Mouse (Mus musculus) kidney, postnatal 4 days (tissue): Measurements from ENCODE around the gene Slc1a3.

Source experiments
- DNase-seq, 2 experiments: peaks; one replicate each; pipeline ENCODE4 v3.0.0; 2021; ENCODE audit warnings: mixed read lengths in 2 of 2

Gene Slc1a3

DNA sequence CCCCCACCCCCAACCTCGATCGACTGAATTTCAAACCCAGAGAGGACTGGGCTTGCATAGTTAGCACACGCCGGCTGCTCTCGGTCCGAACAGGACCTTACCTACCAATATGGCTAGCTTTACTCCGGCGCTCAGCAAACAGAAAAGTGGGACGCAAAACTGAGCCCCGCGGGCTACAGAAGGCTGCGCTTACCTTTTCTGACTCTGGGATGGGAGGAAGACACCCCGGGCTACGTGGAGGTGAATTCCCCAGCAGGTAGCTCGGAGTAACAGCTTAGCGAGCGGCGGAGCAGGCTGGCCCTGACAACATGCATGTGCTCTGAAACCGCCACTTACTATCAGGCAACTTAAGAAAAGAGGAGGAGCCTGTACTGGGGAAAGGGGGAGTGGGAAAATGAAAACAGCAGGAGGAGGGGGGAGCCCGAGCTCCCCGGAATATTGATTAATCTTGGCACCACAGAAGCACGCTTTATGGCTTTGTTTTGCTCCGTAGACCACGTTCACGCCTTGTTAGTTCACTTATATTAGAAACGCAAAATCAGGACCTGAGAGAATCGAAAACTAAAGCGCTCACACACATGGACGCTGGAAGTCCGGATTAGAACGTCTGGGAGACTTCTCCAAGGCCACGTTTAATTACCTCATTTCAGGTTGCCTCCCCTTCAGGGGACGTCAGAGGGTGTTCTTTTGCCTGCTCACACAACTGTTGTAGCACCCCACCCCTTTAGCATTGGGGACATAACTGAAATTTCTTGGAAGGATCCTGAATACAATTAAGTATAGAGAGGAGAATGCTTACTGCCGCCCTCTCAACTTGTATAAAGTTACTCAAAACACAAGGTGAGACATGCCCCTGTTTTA lies at the start of gene Slc1a3:
TSS of gene Slc1a3 (minus strand) at position 619 of the 861 bp plus-strand sequence.
- peak; percentile 37 to 64 for DNase-seq

DNA sequence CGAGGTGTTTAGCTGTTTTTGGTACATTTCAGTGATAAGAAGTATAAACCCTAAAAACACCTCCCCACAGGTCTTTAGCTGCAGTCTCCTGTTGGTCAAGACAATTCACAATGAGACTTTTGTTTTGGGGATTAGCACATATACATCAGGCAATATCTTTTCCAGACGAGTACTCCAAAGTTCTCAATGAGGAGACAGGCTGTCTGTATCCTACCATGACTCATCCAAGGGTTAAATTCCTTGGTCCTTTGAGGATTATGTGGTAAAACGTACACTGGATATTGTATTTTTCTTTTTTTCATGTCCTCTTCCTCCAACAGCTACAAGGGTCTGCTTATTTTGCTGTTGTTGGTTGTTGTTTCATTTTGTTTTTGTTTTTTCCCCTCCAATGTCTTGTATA lies 48.5 kb upstream of the Slc1a3 start:
- DNase-seq, result no peak

DNA sequence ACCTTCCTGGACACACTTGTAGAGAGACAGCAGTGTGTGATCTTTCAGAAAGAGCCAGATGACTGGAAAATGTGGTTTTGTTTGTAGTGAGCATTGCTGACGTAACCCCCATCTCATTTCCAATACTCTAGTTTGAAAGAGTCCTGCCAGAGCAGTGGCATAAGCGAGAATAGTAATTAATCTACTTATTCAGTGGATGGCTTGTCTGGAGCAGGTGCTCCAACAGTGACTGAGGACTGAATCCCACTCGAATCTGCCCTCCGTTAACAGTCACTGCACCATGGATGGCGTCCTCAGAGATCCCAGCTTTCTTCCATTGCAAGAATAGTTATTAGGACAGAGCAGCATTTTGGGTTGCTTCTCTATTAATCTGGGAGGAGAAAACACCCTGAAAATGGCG lies 45.9 kb upstream of the Slc1a3 start:
- no peak for DNase-seq

GRCm38 (mm10) chr15:8749762-8750161 lies 39.2 kb upstream of the Slc1a3 start:
- no peak for DNase-seq

DNA sequence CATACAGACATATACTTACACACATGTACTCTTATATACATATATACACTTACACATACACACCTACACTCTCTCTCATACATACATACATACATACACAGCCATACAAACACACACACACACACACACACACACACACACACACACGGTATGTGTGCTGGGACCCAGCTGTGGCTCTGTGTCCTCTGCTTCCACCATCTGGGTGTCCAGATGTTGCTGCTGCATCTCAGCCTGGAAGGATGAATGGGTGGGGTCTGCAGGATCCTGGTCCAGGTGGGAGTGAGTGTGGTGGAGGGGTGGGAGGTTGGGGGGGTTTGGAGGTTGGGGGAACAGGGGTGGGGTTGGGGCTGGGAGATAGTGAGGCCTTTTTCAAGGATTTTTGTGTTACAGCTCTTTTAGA lies 38.2 kb upstream of the Slc1a3 start:
- DNase-seq, result no peak

GRCm38 (mm10) chr15:8741593-8741992 lies 31.0 kb upstream of the Slc1a3 start:
- no peak for DNase-seq

- no peak for DNase-seq
Measured at GRCm38 (mm10) chr15:8740724-8741123, 30.2 kb upstream of the Slc1a3 start.

DNA sequence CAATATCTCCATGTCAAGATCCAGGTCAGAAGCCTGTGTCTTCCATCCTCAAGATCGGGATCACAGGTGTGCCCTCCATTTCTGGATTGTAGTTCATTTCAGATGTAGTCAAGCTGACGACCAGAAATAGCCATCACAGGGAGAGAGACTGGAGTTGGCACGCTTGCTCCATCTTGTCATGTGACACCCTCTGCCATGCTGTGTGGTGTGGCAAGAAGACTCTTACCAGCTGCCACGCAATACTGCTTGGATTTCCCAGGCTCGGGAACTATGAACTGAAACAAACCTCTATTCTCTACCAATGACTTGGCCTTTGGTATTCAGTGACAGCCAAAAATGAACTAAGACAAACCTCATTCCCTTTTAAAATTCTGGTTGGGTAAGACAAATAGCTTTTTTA lies 27.6 kb upstream of the Slc1a3 start:
- no peak for DNase-seq

- no peak for DNase-seq
Measured at GRCm38 (mm10) chr15:8734363-8734739, 23.8 kb upstream of the Slc1a3 start.

DNA sequence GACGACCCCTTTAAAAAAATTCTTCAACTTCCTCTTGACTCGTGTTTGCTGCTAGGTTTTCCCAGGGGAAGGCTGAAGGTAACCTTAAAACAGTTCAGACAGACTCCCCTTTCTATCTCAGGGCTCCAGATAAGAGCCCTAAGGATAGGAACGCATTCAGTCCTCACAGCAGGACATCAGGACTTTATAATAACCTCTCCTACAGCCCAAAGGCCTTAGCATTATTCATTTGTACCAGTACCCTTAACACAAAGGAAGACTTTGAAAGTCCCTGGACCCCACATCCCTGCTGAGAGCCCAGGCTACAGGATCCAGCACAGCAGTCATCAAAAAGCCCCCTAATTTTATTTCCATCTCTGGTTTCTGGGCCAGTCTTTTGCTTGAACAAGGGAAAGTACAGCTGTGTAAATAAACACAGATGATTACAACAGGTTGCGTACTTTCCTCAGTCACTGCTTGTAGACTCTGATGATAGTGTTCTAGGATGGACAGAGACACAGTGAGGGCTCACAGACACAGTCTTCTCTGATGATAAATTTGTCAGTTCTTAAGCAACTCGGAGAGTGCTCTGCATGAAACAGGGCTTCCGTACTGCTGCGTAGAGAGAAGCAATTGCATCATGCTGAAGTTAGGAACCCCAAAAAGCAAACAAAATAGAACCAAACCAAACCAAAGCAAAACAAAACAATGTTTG lies 23.3 kb upstream of the Slc1a3 start:
- no peak for DNase-seq

DNA sequence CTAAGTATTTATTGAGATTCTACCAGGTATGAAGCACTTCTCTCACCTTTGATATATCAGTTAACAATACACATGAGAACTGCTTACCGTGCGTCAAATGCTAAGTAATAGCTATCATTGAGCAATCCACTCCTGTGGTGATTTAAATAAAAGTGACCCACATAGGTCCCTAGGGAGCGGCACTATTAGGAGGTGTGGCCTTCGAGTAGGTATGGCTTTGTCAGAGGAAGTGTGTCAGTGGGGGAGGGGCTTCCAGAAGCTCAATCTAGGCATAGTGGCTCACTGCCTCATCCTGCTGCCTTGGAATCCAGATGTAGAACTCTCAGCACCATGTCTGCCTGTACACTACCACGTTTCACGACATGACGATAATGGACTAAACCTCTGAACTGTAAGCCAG lies 18.3 kb upstream of the Slc1a3 start:
- no peak for DNase-seq

DNA sequence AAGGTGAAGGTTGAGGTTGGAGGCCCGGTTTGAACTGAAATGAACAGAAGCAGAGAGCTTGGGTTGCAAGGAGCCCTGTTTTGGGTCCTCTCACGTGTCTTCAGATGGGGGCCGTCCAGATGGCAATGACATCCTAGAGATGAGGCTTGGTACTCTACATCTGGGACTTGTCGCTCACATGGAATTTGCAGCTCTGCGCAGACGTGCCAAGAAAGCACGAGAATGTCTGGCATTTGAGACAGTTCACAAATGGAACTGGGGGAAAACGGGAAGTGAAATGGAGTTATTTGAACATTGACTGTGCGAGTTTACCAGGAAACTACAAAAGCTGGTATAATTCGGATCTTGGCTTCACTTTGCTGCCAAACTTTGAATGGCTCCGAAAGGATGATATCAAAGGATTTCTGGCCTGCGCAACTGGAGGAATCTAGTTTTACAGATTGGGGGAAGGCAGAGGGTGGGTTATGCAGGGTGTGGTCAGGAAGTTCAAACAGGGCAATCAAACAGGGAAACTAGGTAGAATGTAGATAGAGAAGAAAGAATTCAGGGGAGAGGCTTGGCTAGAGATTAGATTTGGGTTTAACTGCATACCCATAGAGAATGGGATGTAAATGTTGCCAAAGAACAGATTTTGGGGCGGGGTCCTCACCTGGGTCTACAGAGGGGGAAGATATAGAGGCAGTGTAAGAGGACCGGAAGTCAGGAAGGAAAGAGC lies 12.0 kb upstream of the Slc1a3 start:
- DNase-seq, result no peak

- no peak for DNase-seq
Measured at GRCm38 (mm10) chr15:8721746-8722145, 11.2 kb upstream of the Slc1a3 start.

- DNase-seq, result no peak
Measured at GRCm38 (mm10) chr15:8721005-8721404, 10.4 kb upstream of the Slc1a3 start.

- DNase-seq, result no peak
Measured at GRCm38 (mm10) chr15:8718496-8718895, 7.9 kb upstream of the Slc1a3 start.

DNA sequence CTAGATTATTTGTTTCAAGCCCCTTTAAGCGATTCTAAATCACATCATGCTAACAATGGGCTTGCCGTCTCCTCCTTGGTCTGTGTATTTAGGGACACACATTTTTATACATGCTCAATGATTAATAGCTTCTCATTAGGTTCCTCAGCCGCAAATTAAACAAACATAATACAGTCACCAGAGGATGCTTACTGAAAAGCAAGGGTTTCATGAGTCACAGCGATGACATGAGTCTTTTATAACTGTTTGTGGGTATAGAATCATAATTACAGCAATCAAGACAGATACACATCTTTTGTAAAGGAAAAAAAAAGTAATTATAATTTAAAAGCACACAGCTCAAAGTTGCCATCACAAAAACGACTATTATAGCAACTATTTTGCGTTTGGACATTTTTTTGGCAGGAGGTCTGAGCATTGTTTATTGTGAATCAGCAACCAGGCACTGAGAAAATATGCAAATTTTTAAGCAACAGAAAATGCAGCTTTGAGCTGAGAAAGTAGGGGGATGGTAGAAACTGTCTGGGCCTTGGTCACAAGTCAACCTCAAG lies 6.5 kb upstream of the Slc1a3 start:
- no peak for DNase-seq

DNA sequence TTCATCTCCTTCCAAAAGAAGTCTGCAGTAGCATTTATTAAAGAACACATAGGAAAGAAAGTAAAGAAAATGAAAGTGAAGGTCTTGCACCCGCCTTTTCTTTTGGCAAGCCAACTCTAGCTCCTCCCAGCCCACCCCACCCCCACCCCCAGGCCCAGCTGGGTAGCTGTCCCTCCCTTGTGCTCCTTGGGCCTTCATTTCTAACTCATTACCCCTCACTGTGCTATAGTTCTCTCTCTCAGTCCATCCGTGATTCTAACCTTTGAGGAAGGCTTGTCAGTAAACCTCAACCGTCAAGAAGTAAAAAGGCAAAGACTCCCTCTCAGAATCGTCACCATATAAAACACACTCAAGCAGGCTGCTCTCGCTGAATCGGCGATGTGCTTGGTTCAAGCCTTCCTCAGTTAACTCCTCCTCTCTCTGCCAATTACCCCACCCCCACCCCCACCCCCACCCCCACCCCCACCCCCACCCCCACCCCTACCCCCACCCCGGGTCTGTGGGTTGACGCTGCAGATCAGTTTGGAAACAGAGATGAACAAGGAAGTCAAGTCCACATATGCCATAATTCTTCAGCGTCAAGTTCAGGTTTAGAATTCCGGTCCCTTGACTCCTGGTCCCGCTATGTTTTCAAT lies 5.9 kb upstream of the Slc1a3 start:
- DNase-seq, result peak in 1 of 2 experiments; percentile 12

DNA sequence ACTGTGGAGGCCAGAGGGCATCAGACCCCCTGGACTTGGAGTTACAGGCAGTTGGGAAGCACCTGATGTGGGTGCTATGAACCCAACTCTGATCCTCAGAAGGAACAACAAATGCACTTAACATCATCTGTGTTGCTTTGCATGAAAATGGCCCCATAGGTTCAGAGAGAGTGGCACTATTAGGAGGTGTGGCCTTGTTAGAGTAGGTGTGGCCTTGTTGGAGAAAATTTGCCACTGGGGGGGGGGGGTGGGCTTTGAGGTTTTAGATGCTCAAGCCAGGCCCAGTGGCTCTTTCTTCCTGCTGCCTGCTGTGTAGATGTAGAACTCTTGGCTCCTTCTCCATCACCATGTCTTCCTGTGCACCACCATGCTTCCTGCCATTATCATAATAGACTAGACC lies 5.1 kb upstream of the Slc1a3 start:
- no peak for DNase-seq

- DNase-seq, result no peak
Measured at GRCm38 (mm10) chr15:8712433-8712984, 1.9 kb upstream of the Slc1a3 start.

DNA sequence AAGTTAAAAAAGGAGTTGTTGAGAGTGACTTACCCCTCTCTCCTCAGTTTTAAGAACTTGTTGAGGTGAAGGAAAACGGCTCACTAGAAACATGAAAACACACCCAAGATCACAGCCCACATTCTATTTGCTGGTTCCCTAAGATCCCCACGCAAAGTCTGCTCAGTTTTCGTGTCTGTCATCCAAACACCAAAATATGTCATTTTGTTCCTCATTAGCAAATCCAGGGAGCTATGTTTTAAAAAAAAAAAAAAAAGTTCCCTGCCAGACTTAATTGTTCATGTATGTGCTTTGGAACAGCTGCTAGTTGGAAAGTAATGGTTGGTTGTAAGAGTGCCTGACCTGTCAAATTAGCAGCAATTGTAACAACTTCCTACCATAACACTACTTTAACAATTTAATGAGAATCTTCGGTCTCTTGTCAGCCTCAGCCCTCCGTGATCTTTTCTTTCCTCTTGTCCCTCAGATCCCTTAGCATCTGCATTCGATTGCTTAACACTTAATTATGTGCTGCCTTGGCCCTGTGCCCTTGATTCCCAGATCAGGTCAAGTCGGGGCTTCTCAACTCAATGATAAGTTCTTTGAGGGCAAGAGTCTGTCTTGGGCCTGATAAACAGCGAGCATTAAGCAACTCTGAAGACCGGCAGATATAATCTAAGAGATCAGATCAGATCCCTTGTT lies 1.2 kb upstream of the Slc1a3 start:
- peak; percentile 25 to 26 for DNase-seq

DNA sequence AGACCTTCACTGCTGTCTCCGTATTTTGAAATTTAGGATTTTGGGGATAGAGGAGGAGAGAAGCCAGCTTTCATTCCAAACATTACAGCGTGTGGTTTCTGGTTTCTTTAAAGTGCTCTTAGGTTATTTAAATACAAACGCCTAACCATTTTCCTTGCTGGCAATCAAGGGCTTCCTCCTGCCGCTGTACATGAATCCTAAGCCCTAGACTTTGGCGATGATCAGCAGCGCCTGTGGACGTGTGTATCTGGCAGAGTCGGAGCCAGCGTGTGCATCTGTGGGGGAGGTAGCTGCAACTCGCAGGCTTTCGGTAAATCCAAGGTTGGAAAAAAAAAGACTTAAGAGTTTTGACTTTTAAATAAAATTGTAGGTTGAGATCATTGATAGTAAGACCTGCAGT lies 986 bp downstream of the Slc1a3 start:
- DNase-seq, result peak; percentile 24 to 43

GRCm38 (mm10) chr15:8706613-8707012 lies 4.0 kb downstream of the Slc1a3 start:
- DNase-seq, result no peak
